In genomic region chr13:74806934-74807333, GRCm38 (mm10) we compare ENCODE assay signal across 8 mouse cellular contexts. TPM values are rescaled to one million over a fixed set of nuclear protein-coding genes. Genes with fewer than 3 reads are reported as not detected.
DNase-seq lines count a peak whose midpoint lies in the region; ATAC-seq and TF ChIP-seq lines count a peak whose summit lies in the region.

No protein-coding gene starts in this region.

- intact Hi-C loops in left cerebral cortex, postnatal 25 days (cut with DNase I), result no loop called here

- WGBS in forebrain, embryonic 10.5 days, result 60% methylated on average over 5 of the region's 5 CpGs
- 60% methylated on average over 5 of the region's 5 CpGs for WGBS in forebrain, embryonic 16.5 days
- 62% methylated on average over 5 of the region's 5 CpGs for WGBS in midbrain, embryonic 12.5 days
- 62% methylated on average over 5 of the region's 5 CpGs for WGBS in midbrain, embryonic 16.5 days
- WGBS in intestine, postnatal 0 days, result 56% methylated on average over 5 of the region's 5 CpGs

- H3K4me1 ChIP-seq in forebrain, embryonic 10.5 days, result peaks cover 20% of the 10 kb centered on the region
- H3K4me1 ChIP-seq in forebrain, embryonic 16.5 days (replicated peaks; ENCODE audit: control insufficient read depth, insufficient read depth, low read length), result peaks cover 9% of the 10 kb centered on the region
- H3K4me1 ChIP-seq in midbrain, embryonic 12.5 days, result peaks cover 8% of the 10 kb centered on the region
- H3K4me1 ChIP-seq in midbrain, embryonic 16.5 days (ENCODE audit: control insufficient read depth, insufficient read depth, low read length), result peaks cover 7% of the 10 kb centered on the region; the same call in 1 of the 2 replicates
- H3K4me1 ChIP-seq in intestine, postnatal 0 days (replicated peaks; ENCODE audit: control insufficient read depth, insufficient read depth, low read length), result peaks cover 8% of the 10 kb centered on the region; the same call in 1 of the 2 replicates

- H3K27ac ChIP-seq in forebrain, embryonic 10.5 days, result no peak overlapping the region
- no peak overlapping the region for H3K27ac ChIP-seq in forebrain, embryonic 16.5 days (ENCODE audit: low read length)
- H3K27ac ChIP-seq in midbrain, embryonic 12.5 days (replicated peaks), result no peak overlapping the region
- H3K27ac ChIP-seq in midbrain, embryonic 16.5 days (ENCODE audit: low read length), result no peak overlapping the region
- no peak overlapping the region for H3K27ac ChIP-seq in intestine, postnatal 0 days (ENCODE audit: low read depth, low read length)

- TF ChIP-seq CTCF in intestine, postnatal 0 days (IDR thresholded peaks at IDR 0.05; ENCODE audit: low read depth), result no peak

- no peak overlapping the region for H3K9ac ChIP-seq in forebrain, embryonic 16.5 days (replicated peaks; ENCODE audit: low read depth, low read length)
- no peak overlapping the region for H3K9ac ChIP-seq in midbrain, embryonic 12.5 days (replicated peaks)
- H3K9ac ChIP-seq in midbrain, embryonic 16.5 days (ENCODE audit: low read depth, low read length), result no peak overlapping the region
- H3K9ac ChIP-seq in intestine, postnatal 0 days (ENCODE audit: low read depth, low read length), result no peak overlapping the region

- no peak for DNase-seq in forebrain, embryonic 10.5 days (ENCODE audit: extremely low spot score, low spot score)
- peak; percentile 1 for DNase-seq in splenic B cell, adult 2 months (ENCODE audit: low read depth, low spot score)
- DNase-seq in adrenal gland, postnatal 14 days, result no peak
- DNase-seq in left cerebral cortex, postnatal 25 days (ENCODE audit: low spot score in 2 of 2), result no peak

- peak overlapping the region; percentile 75; the same call in 1 of the 2 replicates for H3K4me3 ChIP-seq in forebrain, embryonic 10.5 days
- no peak overlapping the region for H3K4me3 ChIP-seq in forebrain, embryonic 16.5 days (replicated peaks; ENCODE audit: low read length)
- no peak overlapping the region for H3K4me3 ChIP-seq in midbrain, embryonic 12.5 days
- H3K4me3 ChIP-seq in midbrain, embryonic 16.5 days (ENCODE audit: low read depth, low read length), result no peak overlapping the region
- H3K4me3 ChIP-seq in intestine, postnatal 0 days (ENCODE audit: low read depth, low read length), result peak overlapping the region; percentile 78; the same call in 1 of the 2 replicates

- no peak for ATAC-seq in forebrain, embryonic 16.5 days
- no peak for ATAC-seq in midbrain, embryonic 12.5 days (ENCODE audit: low FRiP score, low read depth)
- ATAC-seq in midbrain, embryonic 16.5 days, result no peak
- no peak for ATAC-seq in intestine, postnatal 0 days

- H3K27me3 ChIP-seq in forebrain, embryonic 10.5 days (ENCODE audit: poor library complexity, severe bottlenecking), result peaks cover 19% of the 10 kb centered on the region
- no peaks in the 10 kb centered on the region; the same call in 1 of the 2 replicates for H3K27me3 ChIP-seq in forebrain, embryonic 16.5 days (replicated peaks; ENCODE audit: control insufficient read depth, insufficient read depth, low read length)
- peaks cover 15% of the 10 kb centered on the region for H3K27me3 ChIP-seq in midbrain, embryonic 12.5 days
- H3K27me3 ChIP-seq in midbrain, embryonic 16.5 days (ENCODE audit: control insufficient read depth, insufficient read depth, low read depth, low read length), result no peaks in the 10 kb centered on the region; the same call in 1 of the 2 replicates
- no peaks in the 10 kb centered on the region for H3K27me3 ChIP-seq in intestine, postnatal 0 days (replicated peaks; ENCODE audit: control insufficient read depth, insufficient read depth, low read length)
- H3K27me3 ChIP-seq in splenic B cell, adult 2 months (ENCODE audit: control insufficient read depth, insufficient read depth, low read length, poor library complexity, severe bottlenecking), result no peaks in the 10 kb centered on the region

- H3K9me3 ChIP-seq in forebrain, embryonic 10.5 days, result no peaks in the 10 kb centered on the region
- no peaks in the 10 kb centered on the region for H3K9me3 ChIP-seq in forebrain, embryonic 16.5 days (ENCODE audit: control insufficient read depth, low read length)
- H3K9me3 ChIP-seq in midbrain, embryonic 12.5 days, result no peaks in the 10 kb centered on the region
- H3K9me3 ChIP-seq in midbrain, embryonic 16.5 days (replicated peaks; ENCODE audit: control insufficient read depth, low read length, poor library complexity, severe bottlenecking), result no peaks in the 10 kb centered on the region
- no peaks in the 10 kb centered on the region for H3K9me3 ChIP-seq in intestine, postnatal 0 days (ENCODE audit: control insufficient read depth)

- H3K4me2 ChIP-seq in forebrain, embryonic 16.5 days (ENCODE audit: low read length), result no peak overlapping the region; the same call in 1 of the 2 replicates
- H3K4me2 ChIP-seq in midbrain, embryonic 12.5 days (replicated peaks), result peak overlapping the region; percentile 96
- no peak overlapping the region for H3K4me2 ChIP-seq in midbrain, embryonic 16.5 days (ENCODE audit: low read length)
- H3K4me2 ChIP-seq in intestine, postnatal 0 days (replicated peaks; ENCODE audit: low read depth), result peak overlapping the region; percentile 94

- no peaks in the 10 kb centered on the region for H3K36me3 ChIP-seq in forebrain, embryonic 10.5 days (replicated peaks)
- H3K36me3 ChIP-seq in forebrain, embryonic 16.5 days (ENCODE audit: control insufficient read depth, insufficient read depth), result no peaks in the 10 kb centered on the region
- H3K36me3 ChIP-seq in midbrain, embryonic 12.5 days, result no peaks in the 10 kb centered on the region
- H3K36me3 ChIP-seq in midbrain, embryonic 16.5 days (ENCODE audit: control insufficient read depth, insufficient read depth, low read length), result no peaks in the 10 kb centered on the region
- H3K36me3 ChIP-seq in intestine, postnatal 0 days (ENCODE audit: control insufficient read depth, insufficient read depth), result no peaks in the 10 kb centered on the region
- H3K36me3 ChIP-seq in splenic B cell, adult 2 months (ENCODE audit: control insufficient read depth, insufficient read depth, low read length, poor library complexity, severe bottlenecking), result no peaks in the 10 kb centered on the region

RNA-seq across cellular contexts. Expression of gene Cast, which starts 1.7 kb away (rescaled TPM):
- polyA plus RNA-seq in forebrain, embryonic 10.5 days (2016; fragmentation: Nextera tagmentation; extraction: Ambion mirVana), result 14.1 and 17.1 TPM in 2 replicates
- polyA plus RNA-seq in forebrain, embryonic 16.5 days (2015; fragmentation: Nextera tagmentation; extraction: Ambion mirVana), result 6.4 and 7.5 TPM in 2 replicates
- polyA plus RNA-seq in midbrain, embryonic 12.5 days (2016; fragmentation: Nextera tagmentation; extraction: Ambion mirVana), result 15.7 and 16.6 TPM in 2 replicates
- 6.0 and 7.2 TPM in 2 replicates for polyA plus RNA-seq in midbrain, embryonic 16.5 days (2015; fragmentation: Nextera tagmentation; extraction: Ambion mirVana)
- polyA plus RNA-seq in intestine, postnatal 0 days (2015; fragmentation: Nextera tagmentation; extraction: Ambion mirVana), result 26.2 and 29.6 TPM in 2 replicates
- total RNA-seq in adrenal gland, postnatal 14 days (2021), result 59.2 and 74.0 TPM in 2 replicates
- 1 to 10 TPM; 5.6 to 6.8 TPM for total RNA-seq in left cerebral cortex, postnatal 25 days (2021)

Comparison
In these comparisons a context has a peak if more than half of its experiments do, and no peak if none do; other contexts are left out.
1. H3K4me3 ChIP-seq: peak in forebrain, embryonic 10.5 days (single experiment) and intestine, postnatal 0 days (single experiment); none in forebrain, embryonic 16.5 days (single experiment), midbrain, embryonic 12.5 days (single experiment) and midbrain, embryonic 16.5 days (single experiment).
2. H3K4me2 ChIP-seq: peak in midbrain, embryonic 12.5 days (single experiment) and intestine, postnatal 0 days (single experiment); none in forebrain, embryonic 16.5 days (single experiment) and midbrain, embryonic 16.5 days (single experiment).